Mouse (Mus musculus) kidney, postnatal 25 days (tissue): ENCODE data around the gene Taok2.

Experiments
- DNase-seq, 2 experiments: peaks; one replicate each; pipeline ENCODE4 v3.0.0; 2021; ENCODE audit warnings: mixed read lengths in 2 of 2

The Taok2 gene

DNA sequence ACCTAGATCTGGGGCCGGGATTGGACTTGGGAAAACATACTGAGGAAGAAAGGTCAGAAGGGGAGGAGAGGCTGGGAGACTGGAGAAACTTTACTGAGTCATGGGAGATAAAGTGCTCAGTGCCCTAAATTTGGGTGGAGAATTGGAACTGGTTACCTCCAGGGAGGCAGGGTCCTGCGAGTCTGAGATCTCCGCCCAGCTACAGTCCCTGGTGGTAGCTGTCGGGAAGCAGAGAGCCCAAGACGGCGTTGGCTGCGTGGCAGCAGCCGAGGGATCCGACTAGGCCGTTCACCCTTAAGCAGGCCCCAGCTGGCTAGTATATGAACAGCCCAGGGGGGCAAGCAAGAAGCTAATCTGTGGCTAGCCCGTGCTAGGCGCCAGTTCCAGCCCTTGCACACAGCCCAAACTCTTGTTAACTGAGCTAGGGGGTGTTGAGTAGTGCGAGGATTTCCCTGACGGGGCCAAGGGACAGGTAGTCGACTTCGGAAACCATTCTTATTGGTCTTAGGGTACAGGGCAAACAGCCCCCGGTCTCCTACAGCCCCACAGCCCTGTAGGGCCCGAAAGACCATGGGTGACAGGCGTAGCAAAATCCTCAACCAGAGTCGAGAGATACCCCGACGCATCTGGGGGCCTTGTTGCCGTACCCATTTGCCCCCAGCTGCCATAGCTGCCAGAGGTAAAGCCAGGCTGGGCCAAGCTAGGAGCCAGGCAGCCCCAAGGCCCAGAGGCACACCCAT, 14.6 kb downstream of the Taok2 start:
- DNase-seq: no peak

DNA sequence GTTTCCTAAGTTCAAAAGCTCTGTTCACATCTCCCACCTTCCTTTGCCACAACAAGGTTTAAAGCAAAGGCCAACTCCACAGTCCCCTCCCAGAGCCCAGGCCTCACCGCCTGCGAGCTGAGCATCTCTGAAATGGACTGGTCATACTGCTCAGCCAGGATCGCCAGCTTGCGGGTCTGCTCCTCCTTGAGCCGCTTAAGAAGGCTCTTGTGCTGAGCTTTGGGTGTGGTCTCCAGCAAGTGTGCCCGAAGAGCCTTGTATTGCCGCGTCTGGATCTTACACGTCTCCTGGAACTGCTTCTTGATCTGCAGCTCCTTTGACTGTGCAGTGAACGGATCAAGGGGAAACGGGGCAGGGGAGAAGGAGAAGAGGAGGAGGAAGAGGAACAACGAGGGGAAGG, 16.5 kb downstream of the Taok2 start:
- no peak for DNase-seq

DNA sequence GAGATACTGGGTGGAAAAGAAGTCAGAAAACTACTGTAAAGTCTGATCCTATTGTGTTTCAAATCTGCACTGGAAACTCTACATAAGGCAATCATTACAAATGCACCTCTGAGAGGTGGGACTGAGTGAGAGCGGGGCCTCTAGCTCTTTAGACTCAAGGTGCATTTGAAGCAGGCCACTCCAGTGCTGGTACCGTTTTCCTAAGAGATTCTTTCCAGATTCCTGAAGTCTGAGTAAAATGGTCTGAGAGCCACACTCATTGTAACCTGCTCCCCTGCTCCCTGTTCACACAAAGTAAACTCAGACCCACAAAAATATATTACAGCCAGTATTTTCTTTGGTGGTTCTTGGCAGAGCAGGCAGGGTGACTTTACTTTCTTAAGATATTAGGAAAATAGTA, 17.0 kb downstream of the Taok2 start:
- no peak for DNase-seq

DNA sequence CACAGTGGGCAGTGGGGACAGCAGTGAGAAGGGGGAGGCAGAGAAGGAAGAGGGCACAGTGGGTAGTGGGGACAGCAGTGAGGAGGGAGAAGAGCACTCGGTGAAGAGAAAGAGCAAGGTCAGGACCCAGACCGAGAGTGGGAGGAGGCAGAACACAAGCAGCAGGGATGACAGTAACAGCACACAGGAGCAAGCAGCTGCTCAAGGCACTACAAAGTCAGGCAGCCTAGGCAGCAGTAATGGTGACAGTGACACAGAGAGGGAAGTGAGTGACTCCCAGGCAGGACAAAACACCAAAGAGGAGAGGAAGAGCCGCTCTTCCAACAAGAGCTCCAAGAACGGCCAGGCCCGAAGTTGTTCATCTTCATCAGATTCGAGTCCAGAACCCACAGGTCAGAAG, 20.7 kb downstream of the Taok2 start:
- no peak for DNase-seq

DNA sequence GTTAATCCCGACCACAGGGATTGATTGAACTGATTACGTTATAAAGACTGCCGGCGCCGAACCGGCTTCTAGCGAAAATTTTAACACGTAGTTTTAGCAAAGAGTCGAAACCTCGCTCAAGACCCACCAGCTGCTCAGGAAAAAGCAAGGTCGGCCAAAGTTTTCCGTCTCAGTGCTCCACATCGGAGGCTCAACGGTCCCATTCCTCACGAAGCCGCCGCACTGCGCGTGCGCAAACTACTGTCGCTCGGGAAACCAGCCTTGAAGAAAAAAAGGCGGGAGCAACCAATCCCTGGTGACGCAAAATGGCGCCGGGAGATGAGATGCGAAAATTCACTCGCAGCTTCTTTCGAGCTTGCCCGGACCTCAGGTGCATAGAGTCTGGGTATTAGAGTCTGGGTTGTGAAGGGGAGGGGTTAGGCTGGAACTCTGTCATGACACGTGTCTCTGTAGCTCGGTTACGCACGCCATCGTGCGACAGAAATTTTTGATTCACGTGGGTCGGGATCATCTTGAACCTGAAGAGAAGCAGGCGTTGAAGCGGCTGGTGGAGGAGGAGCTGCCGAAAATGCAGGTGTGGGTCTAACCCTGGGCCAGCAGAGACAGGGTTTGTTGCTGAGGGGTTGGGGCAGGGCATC, 22.2 kb downstream of the Taok2 start, which contains the start of gene Ino80e:
TSS of gene Ino80e (minus strand) at position 231 of the 638 bp plus-strand sequence.
- DNase-seq: peak; percentile 97

DNA sequence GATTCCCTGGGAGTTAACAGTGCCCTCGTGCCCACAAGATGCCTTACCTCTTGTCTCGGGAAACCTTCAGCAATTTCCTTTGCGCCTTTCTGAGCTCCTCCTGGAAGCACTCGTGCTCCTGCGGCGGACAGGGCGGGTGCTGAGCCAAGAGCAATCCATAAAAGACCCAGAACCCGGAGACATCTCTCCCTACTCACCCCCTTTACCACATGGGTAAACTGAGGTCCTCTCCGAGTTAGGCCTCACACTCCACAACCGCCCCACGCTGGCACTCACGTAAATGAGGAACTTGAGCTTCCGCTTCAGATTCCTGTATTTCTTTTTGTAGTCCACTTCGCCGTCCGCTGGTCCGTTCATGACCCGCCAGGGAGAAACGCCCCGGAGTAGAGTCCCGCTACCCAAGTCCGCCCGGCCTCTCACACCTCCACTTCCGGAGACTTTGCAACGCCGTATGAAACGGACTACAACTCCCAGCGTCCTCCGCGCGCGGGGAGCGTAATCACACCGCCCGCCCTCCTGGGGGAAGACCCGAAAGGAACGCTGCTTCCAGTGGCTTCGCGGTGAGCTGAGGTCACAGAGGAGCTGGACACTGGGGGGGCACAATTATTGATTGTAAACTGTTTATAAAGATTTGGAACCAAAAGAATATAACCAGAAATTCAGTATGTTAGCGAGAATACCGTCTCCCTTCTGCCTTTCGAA, 22.9 kb downstream of the Taok2 start, which contains the start of gene Hirip3:
TSS of gene Hirip3 (plus strand) at position 544 of the 702 bp plus-strand sequence.
- peak; percentile 97 to 98 for DNase-seq

DNA sequence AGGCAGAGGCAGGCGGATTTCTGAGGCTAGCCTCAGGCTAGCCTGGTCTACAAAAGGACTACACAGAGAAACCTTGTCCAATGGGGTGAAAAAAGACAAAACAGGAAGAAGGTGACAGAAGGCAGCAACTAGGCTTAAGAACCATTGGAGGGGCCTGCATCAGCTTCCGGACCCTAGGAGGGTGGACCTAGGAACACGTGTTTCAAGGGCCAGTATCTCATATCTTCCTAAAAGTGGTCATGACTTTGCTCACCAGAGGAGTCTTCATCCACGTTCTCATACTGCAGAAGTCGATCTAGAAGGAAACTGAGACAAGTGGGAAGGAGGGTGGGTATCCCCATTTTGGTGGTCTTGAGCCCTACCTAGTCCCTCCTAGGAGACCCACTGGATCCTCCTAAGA, 23.5 kb downstream of the Taok2 start:
- DNase-seq: no peak

DNA sequence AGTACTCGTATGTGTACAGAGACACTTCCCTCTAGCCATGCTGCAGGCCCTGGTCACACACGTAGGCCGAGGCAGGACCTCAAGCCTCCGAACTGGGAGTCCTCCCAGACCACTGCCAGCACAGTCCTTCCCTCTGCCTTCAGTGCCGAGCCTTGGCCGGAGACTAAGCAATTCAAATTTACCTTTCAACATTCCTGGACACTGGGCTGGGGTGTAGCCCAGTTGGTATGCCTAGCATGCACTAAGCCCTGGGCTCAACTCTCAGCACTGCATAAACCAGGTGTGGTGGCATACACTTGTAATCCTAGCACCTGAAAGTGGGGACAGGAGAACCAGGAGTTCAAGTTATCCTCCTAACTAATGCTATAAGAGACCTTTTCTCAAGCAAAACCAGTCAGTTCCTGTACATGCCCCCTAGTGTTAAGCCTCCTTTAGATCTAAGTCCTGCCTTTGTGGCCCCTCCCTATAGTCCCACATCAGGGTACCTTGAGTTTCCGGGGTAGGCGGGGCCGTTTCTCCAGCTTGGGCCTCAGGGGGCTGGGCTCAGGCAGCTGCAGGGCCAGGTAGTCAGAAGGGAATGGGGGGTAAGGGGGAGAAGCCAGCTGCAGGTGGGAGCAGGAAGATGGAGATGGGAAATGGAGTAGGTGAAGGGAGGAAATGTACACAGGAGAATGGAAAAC, 27.6 kb downstream of the Taok2 start:
- DNase-seq: peak in 1 of 2 experiments; percentile 29

DNA sequence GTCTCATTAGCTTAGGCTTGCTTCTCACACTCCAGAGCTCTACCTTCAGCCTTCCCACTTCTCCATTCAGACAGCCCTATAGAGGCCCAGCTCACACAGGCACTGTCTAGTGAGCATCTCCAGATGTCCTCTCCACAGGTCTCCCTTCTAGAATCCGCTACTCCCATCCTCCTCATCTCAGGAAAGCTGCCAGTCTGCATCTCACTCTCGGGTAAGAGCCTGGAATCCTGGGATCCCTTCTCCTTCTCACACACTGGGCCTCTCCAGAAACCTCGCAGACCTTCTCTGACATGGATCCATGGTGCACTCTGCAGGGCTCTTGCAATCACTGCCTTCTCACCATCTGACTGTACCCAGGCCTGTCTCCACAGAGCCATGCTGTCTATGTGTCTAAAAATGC, 28.9 kb downstream of the Taok2 start:
- DNase-seq: no peak

DNA sequence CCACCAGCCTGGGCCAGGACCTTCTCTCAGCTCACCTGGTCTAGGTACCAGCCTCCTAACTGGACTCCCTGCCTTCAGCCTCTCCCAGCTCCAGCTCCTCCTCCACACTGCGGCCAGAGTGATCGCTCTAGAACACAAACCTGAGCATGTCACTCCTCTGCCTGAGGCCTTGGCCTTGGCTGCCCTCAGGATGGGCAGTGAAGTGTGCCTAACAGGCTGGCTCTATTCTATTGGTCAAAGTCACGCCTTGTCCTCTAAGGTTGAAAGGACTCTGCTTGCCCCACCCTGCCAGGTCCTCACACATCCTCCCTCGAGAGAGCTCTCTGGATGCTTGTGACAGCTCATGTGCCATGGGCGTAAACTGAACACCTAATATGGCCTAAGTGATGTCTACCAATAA, 31.0 kb downstream of the Taok2 start:
- DNase-seq: peak; percentile 72 to 91

DNA sequence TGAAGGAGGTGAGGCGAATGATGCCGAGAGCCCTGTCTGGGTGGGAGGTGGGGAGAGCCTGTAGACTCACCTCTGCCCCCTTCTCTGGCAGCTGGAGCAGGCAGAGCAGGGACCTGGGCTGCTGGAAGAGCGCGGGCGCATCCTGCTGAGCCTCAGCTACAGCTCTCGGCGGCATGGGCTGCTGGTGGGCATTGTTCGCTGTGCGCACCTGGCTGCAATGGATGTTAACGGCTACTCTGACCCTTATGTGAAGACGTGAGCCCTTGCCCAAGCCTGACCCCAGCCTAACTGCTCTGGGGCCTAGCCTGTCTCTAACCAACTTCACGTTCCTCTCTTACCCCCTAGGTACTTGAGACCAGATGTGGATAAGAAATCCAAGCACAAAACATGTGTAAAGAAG, 33.3 kb downstream of the Taok2 start:
- DNase-seq: peak in 1 of 2 experiments; percentile 36

DNA sequence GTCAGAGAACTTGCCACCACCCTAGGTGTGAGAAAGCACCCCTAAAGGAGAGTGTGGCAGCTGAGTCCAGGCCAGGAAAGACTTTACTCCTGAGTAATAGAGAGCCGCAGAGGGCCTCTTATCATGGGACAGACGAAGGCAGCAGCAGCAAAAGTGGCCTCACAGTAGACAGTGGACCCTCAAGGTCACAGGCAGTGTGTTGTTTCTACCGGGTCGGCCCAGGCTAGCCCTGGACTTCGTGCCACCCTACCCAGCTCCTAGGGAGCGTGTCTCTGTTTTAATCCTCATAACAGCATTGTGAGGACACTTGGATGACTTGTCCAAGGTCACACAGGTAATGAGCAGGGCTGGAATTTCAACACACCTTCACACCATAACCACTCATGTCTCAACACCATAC, 34.3 kb downstream of the Taok2 start:
- DNase-seq: peak in 1 of 2 experiments; percentile 33

DNA sequence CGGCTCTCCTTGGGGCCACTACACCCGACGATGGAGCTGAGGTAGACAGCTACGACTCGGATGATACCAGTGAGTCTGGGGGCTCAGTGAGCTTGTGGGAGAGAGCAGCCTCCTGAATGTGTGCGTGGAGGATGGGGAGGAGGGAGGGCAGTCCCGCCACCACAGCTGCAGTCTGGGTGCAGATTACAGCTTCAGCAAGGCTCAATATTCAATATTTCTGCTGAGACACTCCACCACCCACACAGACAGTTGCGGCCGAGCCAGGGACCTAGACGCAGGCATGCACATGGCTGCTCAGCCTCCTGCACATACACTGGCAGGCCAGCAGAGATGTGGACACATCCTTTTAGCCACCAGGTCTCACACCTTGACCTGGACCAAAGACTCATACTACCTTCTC, 35.7 kb downstream of the Taok2 start:
- DNase-seq: no peak

DNA sequence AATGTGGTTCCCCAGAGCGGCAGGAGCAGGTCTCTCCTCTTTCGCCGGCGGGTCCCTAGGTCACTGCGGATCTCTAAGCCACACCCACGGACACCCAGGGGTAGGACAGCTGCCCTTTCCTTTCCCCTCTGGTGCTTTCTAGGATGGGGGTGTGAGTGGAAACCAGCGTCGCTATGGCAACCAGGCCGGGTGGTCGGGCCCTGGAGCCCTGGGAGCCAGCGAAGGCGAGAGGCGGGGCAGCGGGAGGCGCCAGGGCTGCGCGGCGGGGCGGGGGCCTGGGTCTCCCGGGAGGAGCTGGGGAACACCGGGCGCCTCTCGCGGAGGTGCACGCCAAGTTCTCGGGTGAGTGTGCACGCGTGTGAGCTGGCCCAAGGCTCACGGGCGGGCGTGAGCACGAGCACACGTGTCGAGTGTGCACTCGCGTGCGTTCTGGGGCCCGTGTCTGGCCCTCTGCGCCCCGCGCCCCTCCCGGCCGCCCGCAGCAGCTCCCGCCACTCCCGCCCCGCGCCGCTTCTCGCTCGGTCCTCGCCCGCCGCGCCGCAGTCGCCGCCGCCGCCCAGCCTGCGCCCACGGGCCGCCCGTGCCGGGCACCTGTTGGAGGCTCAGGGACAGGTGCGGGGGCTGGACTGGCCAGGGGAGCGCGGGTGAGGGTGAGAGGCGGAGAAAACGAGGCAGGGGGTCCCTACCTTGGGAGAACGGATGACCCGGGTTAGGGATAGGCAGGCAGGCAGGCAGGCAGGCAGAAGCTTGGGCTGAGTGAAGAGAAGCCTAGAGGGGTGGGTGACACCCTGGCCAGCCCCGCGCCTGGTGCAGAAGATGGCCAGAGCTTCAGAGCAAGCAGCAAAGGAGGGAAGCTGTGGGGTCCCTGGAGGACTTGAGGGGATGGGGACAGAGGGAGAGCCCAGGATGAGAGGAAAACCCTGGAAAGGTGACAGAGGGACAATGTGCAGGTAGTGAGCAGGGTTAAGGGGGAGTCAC, 36.8 kb downstream of the Taok2 start:
- DNase-seq: no peak

DNA sequence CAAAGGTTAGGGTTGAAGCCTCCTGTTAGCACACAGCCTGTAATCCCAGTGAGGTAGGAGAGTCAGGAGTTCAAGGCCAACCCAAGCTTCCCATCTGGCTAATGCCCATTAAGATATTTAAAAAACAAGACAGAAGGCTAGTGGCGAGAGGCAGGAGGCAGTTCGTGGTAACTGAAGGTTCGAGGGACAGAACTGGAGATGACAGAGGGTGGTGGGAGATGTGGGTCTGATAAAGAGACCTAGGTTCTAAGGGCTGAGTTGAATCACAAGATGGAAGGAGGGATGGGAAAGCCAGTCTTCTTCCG, 37.4 kb downstream of the Taok2 start, which contains the start of gene Doc2a:
TSS of gene Doc2a (plus strand) at position 301 of the 305 bp plus-strand sequence.
- DNase-seq: no peak

DNA sequence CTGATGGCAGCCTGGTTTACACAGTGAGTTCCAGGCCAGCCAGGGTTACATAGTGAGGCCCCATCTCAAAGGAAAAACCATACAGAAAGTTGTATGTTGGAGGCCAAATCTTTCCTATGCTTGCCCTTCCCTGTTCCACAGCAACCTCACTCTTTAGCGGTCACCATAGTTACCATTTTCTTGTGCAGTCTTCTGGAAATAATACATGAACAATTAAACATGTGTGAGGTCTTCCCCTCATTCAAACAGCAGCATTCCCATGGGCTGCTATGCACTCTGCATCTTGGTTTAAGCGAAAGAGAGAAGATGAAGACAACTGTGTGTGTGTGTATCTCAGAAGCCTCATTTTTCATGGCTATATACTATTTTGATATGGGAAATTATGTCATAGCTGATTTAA, 39.0 kb downstream of the Taok2 start:
- peak in 1 of 2 experiments; percentile 2 for DNase-seq

DNA sequence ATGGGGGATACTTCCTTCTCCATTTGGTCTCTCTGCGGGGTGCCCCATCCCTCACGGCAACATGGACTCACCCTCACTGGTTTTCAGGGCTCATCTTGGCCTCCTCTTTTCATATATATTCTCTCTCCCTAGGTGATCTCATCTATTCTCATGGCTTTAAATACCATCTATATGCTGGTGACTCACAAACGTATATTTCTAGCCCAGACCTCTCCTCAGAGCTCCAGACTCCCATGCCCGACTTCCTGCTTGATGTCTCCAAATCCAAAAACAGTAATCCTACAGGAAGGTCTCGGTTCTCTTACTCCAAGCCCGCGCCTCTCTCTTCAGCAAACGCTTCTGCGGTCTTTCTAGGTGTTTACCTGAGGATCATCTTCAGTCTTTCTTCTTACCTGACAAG, 41.2 kb downstream of the Taok2 start:
- DNase-seq: no peak

DNA sequence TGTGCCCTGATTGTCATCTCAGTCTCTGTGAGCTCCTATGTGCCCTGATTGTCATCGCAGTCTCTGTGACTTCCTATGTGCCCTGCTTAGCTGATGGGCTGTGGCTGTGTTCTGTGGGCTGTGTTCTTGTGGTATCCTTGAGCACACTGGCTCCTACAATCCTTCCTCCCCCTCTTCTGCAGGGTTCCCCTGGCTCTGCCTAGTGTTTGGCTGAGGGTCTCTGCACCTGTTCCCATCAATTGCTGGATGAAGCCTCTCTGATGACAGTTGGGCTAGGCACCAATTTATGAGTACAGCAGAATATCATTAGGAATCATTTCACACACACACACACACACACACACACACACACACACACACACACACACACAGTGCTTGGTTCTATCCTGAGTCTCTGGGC, 51.2 kb downstream of the Taok2 start:
- no peak for DNase-seq

DNA sequence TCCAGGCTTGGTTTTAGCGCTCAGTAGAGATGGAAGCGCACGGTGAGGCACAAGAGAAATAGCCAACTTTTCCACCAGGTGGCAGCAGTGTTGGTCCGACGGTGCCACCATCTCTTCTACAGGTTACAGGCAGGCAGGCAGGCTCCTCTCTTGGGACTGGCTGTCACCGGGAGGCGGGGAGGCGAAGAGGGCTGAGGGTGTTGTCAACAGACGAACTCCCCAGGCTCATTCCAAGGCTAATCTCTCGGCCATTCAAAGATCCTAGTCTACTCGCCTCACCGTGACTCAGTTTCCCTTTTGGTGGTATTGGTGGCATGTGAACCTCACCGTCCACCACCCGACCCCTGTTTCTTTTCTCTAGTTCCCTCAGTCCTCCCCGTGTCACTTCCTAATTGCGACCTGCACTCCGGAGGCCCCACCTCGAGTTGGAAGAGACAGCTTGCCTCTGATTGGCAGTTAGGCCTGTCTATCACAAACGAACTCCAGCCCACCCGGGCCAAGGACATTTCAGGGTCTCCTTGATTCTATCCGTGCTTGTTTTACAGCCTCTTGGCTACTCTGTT, 52.4 kb downstream of the Taok2 start:
- peak; percentile 91 for DNase-seq

DNA sequence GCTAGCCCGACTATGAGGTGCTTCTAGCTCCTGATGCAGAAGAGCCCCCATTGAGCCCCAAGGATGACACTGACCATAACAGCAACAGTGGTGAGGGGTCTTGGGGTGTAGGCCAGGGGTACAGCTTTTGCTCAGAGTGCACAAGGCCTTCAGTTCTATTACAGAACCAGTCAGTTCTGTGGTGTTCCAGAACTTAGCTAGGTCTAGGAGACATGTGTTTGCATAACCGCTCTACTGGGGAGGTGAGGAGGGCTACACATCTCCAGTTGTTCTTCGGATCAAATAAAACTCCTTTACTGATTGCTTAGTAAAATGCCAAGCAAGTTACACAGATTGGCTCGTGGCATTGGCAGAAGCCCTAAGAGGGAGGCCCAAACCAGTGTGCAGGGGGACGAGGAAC, 53.0 kb downstream of the Taok2 start, which contains the start of gene 4930451I11Rik:
TSS of gene 4930451I11Rik (minus strand) at position 101 of the 400 bp plus-strand sequence.
- DNase-seq: no peak

DNA sequence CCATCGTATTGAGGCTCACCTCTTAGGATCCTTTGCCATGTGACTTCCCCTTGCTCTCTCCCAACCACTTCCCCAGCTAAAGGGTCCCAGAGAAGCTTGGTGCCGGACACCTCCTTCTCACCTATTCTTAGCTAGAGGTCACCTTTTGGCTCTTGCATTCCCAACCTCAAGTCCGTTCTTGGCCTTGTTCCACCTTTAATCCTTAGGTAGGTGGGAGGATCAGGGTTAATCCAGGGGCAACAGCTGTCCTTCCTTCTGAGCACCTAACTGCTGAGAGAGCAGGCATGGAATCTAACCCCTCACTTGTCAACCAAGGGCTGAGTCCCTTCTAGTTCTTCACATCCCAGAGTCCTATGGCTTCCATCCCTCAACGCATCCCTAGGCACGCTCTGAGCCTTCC, 58.6 kb downstream of the Taok2 start:
- DNase-seq: no peak

DNA sequence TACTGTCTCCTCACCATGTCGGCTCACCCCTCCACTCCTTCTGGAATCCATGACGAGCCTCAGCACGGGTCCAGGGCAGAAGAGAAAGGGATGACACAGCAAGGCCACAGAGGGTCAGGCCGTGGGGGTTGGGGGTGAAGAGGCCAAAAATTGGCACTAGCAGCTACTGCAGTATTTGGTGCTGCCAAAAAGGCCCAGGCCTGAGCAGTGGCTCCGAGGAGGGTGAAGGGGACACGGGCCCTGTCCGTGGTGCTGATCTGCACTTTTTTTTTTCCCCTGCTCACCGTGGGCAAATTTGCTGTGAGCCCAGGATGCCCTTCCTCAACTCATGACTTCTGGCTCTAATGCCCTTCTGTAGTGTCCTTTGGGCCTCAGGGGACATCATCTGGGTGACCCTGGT, 59.1 kb downstream of the Taok2 start:
- DNase-seq: no peak
